Mouse (Mus musculus) limb, embryonic 14.5 days (tissue): Measurements from ENCODE around the gene Isca2. TPM values are rescaled to one million over a fixed set of nuclear protein-coding genes. Genes with fewer than 3 reads are reported as not detected.

Source experiments
- ATAC-seq: fragments of 200-750 bp; cut with Nextera tagmentation; 2 replicates; pipeline ENCODE4 v1.8.0; 2017; ENCODE audit warnings: low read depth, moderate number of reproducible peaks, moderate TSS enrichment; ENCODE audit not compliant: low FRiP score
- DNase-seq: peaks from one replicate; pipeline ENCODE4 v3.0.0-alpha.2; 2015; ENCODE audit warnings: low spot score
- H3K27ac ChIP-seq: fragments of 300-500 bp; sonication (generic); replicated peaks from 2 replicates; pipeline ENCODE4 v1.5.1; 2014; ENCODE audit warnings: low read depth, mild to moderate bottlenecking, low read length, moderate library complexity, mixed read lengths
- H3K27me3 ChIP-seq: fragments of 300-500 bp; sonication (generic); 2 replicates; pipeline ENCODE4 v1.6.1; 2014; ENCODE audit warnings: low read length, mixed read lengths; ENCODE audit not compliant: control insufficient read depth, insufficient read depth
- H3K36me3 ChIP-seq: fragments of 300-500 bp; sonication (generic); 2 replicates; pipeline ENCODE4 v1.6.1; 2014; ENCODE audit warnings: mild to moderate bottlenecking, low read length, moderate library complexity, mixed read lengths; ENCODE audit not compliant: control insufficient read depth, insufficient read depth
- H3K4me1 ChIP-seq: fragments of 300-500 bp; sonication (generic); 2 replicates; pipeline ENCODE4 v1.6.1; 2014; ENCODE audit warnings: antibody characterized with exemption, low read length, mixed read lengths; ENCODE audit not compliant: control insufficient read depth, insufficient read depth
- H3K4me2 ChIP-seq: fragments of 300-500 bp; sonication (generic); replicated peaks from 2 replicates; pipeline ENCODE4 v1.6.1; 2014; ENCODE audit warnings: low read depth, mild to moderate bottlenecking, low read length, moderate library complexity; ENCODE audit not compliant: severe bottlenecking
- H3K4me3 ChIP-seq: fragments of 300-500 bp; sonication (generic); replicated peaks from 2 replicates; pipeline ENCODE4 v1.5.1; 2014; ENCODE audit warnings: low read length
- H3K9ac ChIP-seq: fragments of 300-500 bp; sonication (generic); 2 replicates; pipeline ENCODE4 v1.6.1; 2014; ENCODE audit warnings: mild to moderate bottlenecking, low read depth, low read length, moderate library complexity; ENCODE audit not compliant: severe bottlenecking
- H3K9me3 ChIP-seq: fragments of 300-500 bp; sonication (generic); 2 replicates; pipeline ENCODE4 v1.6.1; 2016; ENCODE audit warnings: low read length; ENCODE audit not compliant: control insufficient read depth
- POLR2A ChIP-seq: fragments of 200-500 bp; IDR thresholded peaks from 2 replicates; pipeline ENCODE4 v1.8.0; 2012; ENCODE audit warnings: inconsistent platforms, mild to moderate bottlenecking, moderate library complexity, borderline replicate concordance; ENCODE audit not compliant: insufficient read depth, insufficient read length; ENCODE audit errors: extremely low read depth
- WGBS: fragments of 180-500 bp; shearing (Covaris S2); extraction: QIAGEN DNeasy Blood & Tissue Kit; methylation state at CpG from one replicate; pipeline ENCODE4 v1.1.7; 2014; 5-methylcytosine and 5-hydroxymethylcytosine counted together
- polyA plus RNA-seq, 2 experiments: library from polyadenylated mRNA; depleted of rRNA in 1 of 2; stranded (reverse) in 1 of 2; unstranded in 1 of 2; fragments of >200 nt; fragmentation: Nextera tagmentation in 1 of 2; extraction: Ambion mirVana in 1 of 2; gene quantifications; 2 replicates each; pipeline versions ENCODE4 v1.2.1 to v1.2.3; 2012 to 2014

Isca2 gene
- polyA plus RNA-seq, 2 experiments = 108 to 138 TPM

DNA sequence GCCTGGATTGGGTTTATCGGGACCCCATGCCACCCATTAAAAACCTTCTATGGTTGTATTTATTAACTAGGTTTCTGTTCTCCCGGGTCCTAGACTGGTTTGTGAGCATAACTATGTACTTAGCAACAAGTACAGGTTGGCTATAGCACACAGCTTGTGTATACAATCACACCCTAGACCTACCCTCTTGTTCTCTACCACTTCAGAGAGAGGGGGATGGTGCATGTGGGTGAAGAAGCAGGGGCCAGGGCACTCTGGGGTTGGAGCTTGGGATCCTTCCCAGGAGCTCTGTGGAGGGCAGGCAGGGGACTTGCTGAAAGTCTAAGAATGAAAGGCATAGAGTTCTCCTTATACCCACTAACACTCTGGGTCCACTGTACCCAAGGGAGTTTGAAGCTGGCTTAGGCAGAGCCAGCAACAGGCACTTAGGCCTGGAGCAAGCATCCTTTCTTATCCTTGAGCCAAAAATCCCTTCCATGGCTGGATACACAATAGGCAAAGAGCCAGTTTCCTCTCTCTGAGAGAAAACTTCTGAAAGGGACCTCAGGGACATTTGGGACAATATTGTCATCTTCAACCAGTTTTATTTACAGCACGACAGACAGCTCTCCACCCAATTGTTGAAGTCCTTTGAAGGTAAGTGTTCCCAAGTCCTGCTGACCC, 41.7 kb downstream of the Isca2 start:
- WGBS = 56% methylated on average over 3 of the region's 3 CpGs
- TF ChIP-seq POLR2A = no peak
- Histone ChIP-seq H3K4me1 (no peaks in the 10 kb centered on the region), H3K27ac (no peak overlapping the region), H3K27me3 (no peaks in the 10 kb centered on the region), H3K4me2 (no peak overlapping the region), H3K36me3 (no peaks in the 10 kb centered on the region), H3K9me3 (no peaks in the 10 kb centered on the region), H3K4me3 (no peak overlapping the region), H3K9ac (no peak overlapping the region)
- no peak for DNase-seq
- no peak for ATAC-seq

GRCm38 (mm10) chr12:84818496-84818895, 45.4 kb downstream of the Isca2 start:
- H3K9me3 ChIP-seq = no peaks in the 10 kb centered on the region

GRCm38 (mm10) chr12:84819236-84820168, 46.5 kb downstream of the Isca2 start:
- H3K4me3 ChIP-seq = no peak overlapping the region
- WGBS = 79% methylated on average over 13 of the region's 13 CpGs
- H3K4me1 ChIP-seq = no peaks in the 10 kb centered on the region
- peak; percentile 77 for ATAC-seq
- DNase-seq = peak; percentile 31
- H3K27ac ChIP-seq = no peak overlapping the region
- H3K36me3 ChIP-seq = no peaks in the 10 kb centered on the region
- no peak overlapping the region for H3K4me2 ChIP-seq
- H3K27me3 ChIP-seq = no peaks in the 10 kb centered on the region
- no peaks in the 10 kb centered on the region for H3K9me3 ChIP-seq
- H3K9ac ChIP-seq = no peak overlapping the region
- TF ChIP-seq POLR2A = no peak

More at GRCm38 (mm10) chr12:84818496-84818895, 45.4 kb downstream of the Isca2 start:
- Histone ChIP-seq H3K4me2 (no peak overlapping the region), H3K27me3 (no peaks in the 10 kb centered on the region), H3K4me1 (no peaks in the 10 kb centered on the region), H3K36me3 (no peaks in the 10 kb centered on the region), H3K9ac (no peak overlapping the region), H3K4me3 (no peak overlapping the region), H3K27ac (no peak overlapping the region)
- 68% methylated on average over 4 of the region's 4 CpGs for WGBS
- TF ChIP-seq POLR2A = no peak
- DNase-seq = no peak
- no peak for ATAC-seq

DNA sequence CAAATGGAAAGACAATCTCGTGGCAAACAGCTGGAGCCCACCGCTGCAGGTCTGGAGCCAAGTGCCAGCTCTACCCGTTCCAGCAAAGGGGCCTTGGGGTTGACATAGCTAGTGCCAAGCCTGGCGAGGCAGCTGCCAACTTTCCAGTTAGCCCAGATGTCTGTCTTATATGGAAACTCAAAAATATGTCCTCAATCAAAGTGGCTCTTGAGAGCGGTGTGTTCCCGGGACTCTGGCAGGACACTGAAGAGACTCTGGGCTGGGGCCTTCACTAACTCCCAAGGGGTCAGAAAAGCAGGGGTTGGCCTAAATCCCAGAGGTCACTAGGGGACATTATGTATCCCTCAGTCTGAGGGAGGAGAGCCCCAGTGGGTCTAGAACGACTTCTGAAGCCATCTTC, 50.5 kb downstream of the Isca2 start:
- TF ChIP-seq POLR2A = no peak
- 0 out of 2 replicates have a peak, but pooled peaks cover 7% of the 10 kb centered on the region for H3K4me1 ChIP-seq
- no peaks in the 10 kb centered on the region for H3K27me3 ChIP-seq
- H3K9ac ChIP-seq = no peak overlapping the region
- H3K27ac ChIP-seq = no peak overlapping the region
- no peaks in the 10 kb centered on the region for H3K36me3 ChIP-seq
- ATAC-seq (no peak), DNase-seq (peak; percentile 67)
- no peak overlapping the region for H3K4me2 ChIP-seq
- H3K4me3 ChIP-seq = no peak overlapping the region
- 71% methylated on average over 7 of the region's 7 CpGs for whole genome bisulfite sequencing
- no peaks in the 10 kb centered on the region for H3K9me3 ChIP-seq

GRCm38 (mm10) chr12:84824203-84824602, 51.2 kb downstream of the Isca2 start:
- WGBS = 63% methylated on average over 5 of the region's 5 CpGs
- TF ChIP-seq POLR2A = no peak
- ATAC-seq = no peak
- H3K4me1 ChIP-seq = 0 out of 2 replicates have a peak, but pooled peaks cover 7% of the 10 kb centered on the region
- no peak overlapping the region for H3K9ac ChIP-seq
- no peak for DNase-seq
- H3K4me2 ChIP-seq = no peak overlapping the region
- no peak overlapping the region for H3K27ac ChIP-seq
- no peaks in the 10 kb centered on the region for H3K27me3 ChIP-seq
- H3K9me3 ChIP-seq = no peaks in the 10 kb centered on the region
- H3K36me3 ChIP-seq = no peaks in the 10 kb centered on the region
- H3K4me3 ChIP-seq = no peak overlapping the region

Other genes starting within 250 kb of the Isca2 start
- gene Vsx2, start 203.5 kb upstream of the Isca2 start, polyA plus RNA-seq (2012; rRNA removed) = 0.47 and 0.65 TPM in 2 replicates
- 0.22 and 0.29 TPM in 2 replicates for gene Vsx2, start 203.5 kb upstream of the Isca2 start, polyA plus RNA-seq (2014; fragmentation: Nextera tagmentation; extraction: Ambion mirVana)
- gene Abcd4, start 155.8 kb upstream of the Isca2 start, polyA plus RNA-seq (2012; rRNA removed) = 32.3 and 37.9 TPM in 2 replicates
- gene Abcd4, start 155.8 kb upstream of the Isca2 start, polyA plus RNA-seq (2014; fragmentation: Nextera tagmentation; extraction: Ambion mirVana) = 11.5 and 12.5 TPM in 2 replicates
- 0.04 and 0.06 TPM in 2 replicates for gene Vrtn, start 132.2 kb upstream of the Isca2 start, polyA plus RNA-seq (2012; rRNA removed)
- not detected in 2 replicates for gene Vrtn, start 132.2 kb upstream of the Isca2 start, polyA plus RNA-seq (2014; fragmentation: Nextera tagmentation; extraction: Ambion mirVana)
- gene Syndig1l, start 74.4 kb upstream of the Isca2 start, polyA plus RNA-seq (2012; rRNA removed) = 0.03 TPM in 1 of 2 replicates, not detected in the other
- not detected in 2 replicates for gene Syndig1l, start 74.4 kb upstream of the Isca2 start, polyA plus RNA-seq (2014; fragmentation: Nextera tagmentation; extraction: Ambion mirVana)
- gene Npc2, start 99 bp upstream of the Isca2 start, polyA plus RNA-seq (2012; rRNA removed) = 76.2 and 87.7 TPM in 2 replicates
- gene Npc2, start 99 bp upstream of the Isca2 start, polyA plus RNA-seq (2014; fragmentation: Nextera tagmentation; extraction: Ambion mirVana) = 65.1 and 73.4 TPM in 2 replicates
- 12.3 and 17.1 TPM in 2 replicates for gene Ltbp2, start 103.3 kb downstream of the Isca2 start, polyA plus RNA-seq (2012; rRNA removed)
- gene Ltbp2, start 103.3 kb downstream of the Isca2 start, polyA plus RNA-seq (2014; fragmentation: Nextera tagmentation; extraction: Ambion mirVana) = 4.4 and 5.2 TPM in 2 replicates
- 78.9 and 132 TPM in 2 replicates for gene Fcf1, start 197.6 kb downstream of the Isca2 start, polyA plus RNA-seq (2012; rRNA removed)
- gene Fcf1, start 197.6 kb downstream of the Isca2 start, polyA plus RNA-seq (2014; fragmentation: Nextera tagmentation; extraction: Ambion mirVana) = 138 and 141 TPM in 2 replicates
- 24.5 and 28.9 TPM in 2 replicates for gene Arel1, start 197.6 kb downstream of the Isca2 start, polyA plus RNA-seq (2012; rRNA removed)
- 13.9 and 16.6 TPM in 2 replicates for gene Arel1, start 197.6 kb downstream of the Isca2 start, polyA plus RNA-seq (2014; fragmentation: Nextera tagmentation; extraction: Ambion mirVana)
- gene Ylpm1, start 223.1 kb downstream of the Isca2 start, polyA plus RNA-seq (2012; rRNA removed) = 47.5 and 50.9 TPM in 2 replicates
- 38.5 and 40.9 TPM in 2 replicates for gene Ylpm1, start 223.1 kb downstream of the Isca2 start, polyA plus RNA-seq (2014; fragmentation: Nextera tagmentation; extraction: Ambion mirVana)